Mouse (Mus musculus): Measurements from ENCODE around the gene Hist1h1c. TPM values are rescaled to one million over a fixed set of nuclear protein-coding genes. Genes with fewer than 3 reads are reported as not detected.
A peak's percentile ranks its signal among the peaks of the same experiment; 100 is the strongest.

Gene Hist1h1c
- polyA plus RNA-seq, 1 experiment from 2014 or later: 32.3 TPM

GRCm38 (mm10) chr13:23740256-23740840, 1.7 kb downstream of the Hist1h1c start:
- H3K4me3 ChIP-seq (ENCODE audit: low read depth, low read length): peak overlapping the region; percentile 63
- peak overlapping the region; percentile 100 for H3K27ac ChIP-seq (ENCODE audit: low read depth)
- TF ChIP-seq CTCF (IDR thresholded peaks at IDR 0.05; ENCODE audit: low read depth): no peak
- H3K27me3 ChIP-seq (ENCODE audit: insufficient read depth, low read length): no peaks in the 10 kb centered on the region
- WGBS: 19% methylated on average over 13 of the region's 13 CpGs
- DNase-seq (peak; percentile 48), ATAC-seq (ENCODE audit: insufficient read depth) (no peak)
- no peaks in the 10 kb centered on the region for H3K36me3 ChIP-seq (ENCODE audit: insufficient read depth)
- H3K4me2 ChIP-seq: peak overlapping the region; percentile 90
- 0 out of 2 replicates have a peak, but pooled peaks cover 5% of the 10 kb centered on the region for H3K4me1 ChIP-seq (ENCODE audit: insufficient read depth)
- H3K9ac ChIP-seq: peak overlapping the region; percentile 94
- no peaks in the 10 kb centered on the region for H3K9me3 ChIP-seq (ENCODE audit: low read depth, low read length)

GRCm38 (mm10) chr13:23740910-23741309, 2.3 kb downstream of the Hist1h1c start:
- 0 out of 2 replicates have a peak, but pooled peaks cover 5% of the 10 kb centered on the region for H3K4me1 ChIP-seq (ENCODE audit: insufficient read depth)
- no peak for TF ChIP-seq CTCF (IDR thresholded peaks at IDR 0.05; ENCODE audit: low read depth)
- H3K36me3 ChIP-seq (ENCODE audit: insufficient read depth): no peaks in the 10 kb centered on the region
- ATAC-seq (ENCODE audit: insufficient read depth): no peak
- H3K4me3 ChIP-seq (ENCODE audit: low read depth, low read length): peak overlapping the region; percentile 63; the same call in 1 of the 2 replicates
- peak; percentile 26 for DNase-seq
- no peaks in the 10 kb centered on the region for H3K27me3 ChIP-seq (ENCODE audit: insufficient read depth, low read length)
- WGBS: 45% methylated on average over 5 of the region's 5 CpGs
- H3K9ac ChIP-seq: peak overlapping the region; percentile 94
- H3K4me2 ChIP-seq: peak overlapping the region; percentile 90
- no peaks in the 10 kb centered on the region for H3K9me3 ChIP-seq (ENCODE audit: low read depth, low read length)
- H3K27ac ChIP-seq (ENCODE audit: low read depth): peak overlapping the region; percentile 100

- Histone ChIP-seq H3K4me1 (ENCODE audit: insufficient read depth) (0 out of 2 replicates have a peak, but pooled peaks cover 5% of the 10 kb centered on the region), H3K36me3 (ENCODE audit: insufficient read depth) (no peaks in the 10 kb centered on the region), H3K4me3 (ENCODE audit: low read depth, low read length) (no peak overlapping the region), H3K27me3 (ENCODE audit: insufficient read depth, low read length) (no peaks in the 10 kb centered on the region), H3K9me3 (ENCODE audit: low read depth, low read length) (no peaks in the 10 kb centered on the region), H3K27ac (ENCODE audit: low read depth) (no peak overlapping the region), H3K4me2 (no peak overlapping the region), H3K9ac (no peak overlapping the region)
- ATAC-seq (ENCODE audit: insufficient read depth) (no peak), DNase-seq (no peak)
- no peak for TF ChIP-seq CTCF (IDR thresholded peaks at IDR 0.05; ENCODE audit: low read depth)
Observed at GRCm38 (mm10) chr13:23742007-23742406, 3.4 kb downstream of the Hist1h1c start.

GRCm38 (mm10) chr13:23743215-23743614, 4.6 kb downstream of the Hist1h1c start:
- no peak for TF ChIP-seq CTCF (IDR thresholded peaks at IDR 0.05; ENCODE audit: low read depth)
- Histone ChIP-seq H3K9ac (no peak overlapping the region), H3K4me2 (0 out of 2 replicates have a peak overlapping the region, but pooled peaks have one; percentile 15), H3K9me3 (ENCODE audit: low read depth, low read length) (no peaks in the 10 kb centered on the region), H3K4me1 (ENCODE audit: insufficient read depth) (peaks cover 10% of the 10 kb centered on the region), H3K36me3 (ENCODE audit: insufficient read depth) (no peaks in the 10 kb centered on the region), H3K4me3 (ENCODE audit: low read depth, low read length) (no peak overlapping the region), H3K27me3 (ENCODE audit: insufficient read depth, low read length) (no peaks in the 10 kb centered on the region), H3K27ac (ENCODE audit: low read depth) (peak overlapping the region; percentile 46)
- no peak for ATAC-seq (ENCODE audit: insufficient read depth)
- peak; percentile 27 for DNase-seq
- WGBS: 76% methylated on average over 5 of the region's 5 CpGs

GRCm38 (mm10) chr13:23743963-23744362, 5.4 kb downstream of the Hist1h1c start:
- ATAC-seq (ENCODE audit: insufficient read depth) (no peak), DNase-seq (peak; percentile 57)
- no peak for TF ChIP-seq CTCF (IDR thresholded peaks at IDR 0.05; ENCODE audit: low read depth)
- no peaks in the 10 kb centered on the region for H3K27me3 ChIP-seq (ENCODE audit: insufficient read depth, low read length)
- peak overlapping the region; percentile 67 for H3K9ac ChIP-seq
- H3K9me3 ChIP-seq (ENCODE audit: low read depth, low read length): no peaks in the 10 kb centered on the region
- peak overlapping the region; percentile 100 for H3K27ac ChIP-seq (ENCODE audit: low read depth)
- H3K4me3 ChIP-seq (ENCODE audit: low read depth, low read length): peak overlapping the region; percentile 45
- H3K4me1 ChIP-seq (ENCODE audit: insufficient read depth): peaks cover 13% of the 10 kb centered on the region
- H3K4me2 ChIP-seq: peak overlapping the region; percentile 91
- WGBS: 28% methylated on average over 4 of the region's 4 CpGs
- no peaks in the 10 kb centered on the region for H3K36me3 ChIP-seq (ENCODE audit: insufficient read depth)

- DNase-seq (peak; percentile 59), ATAC-seq (ENCODE audit: insufficient read depth) (no peak)
- Histone ChIP-seq H3K4me3 (ENCODE audit: low read depth, low read length) (peak overlapping the region; percentile 45), H3K4me1 (ENCODE audit: insufficient read depth) (peaks cover 13% of the 10 kb centered on the region), H3K27ac (ENCODE audit: low read depth) (peak overlapping the region; percentile 100), H3K36me3 (ENCODE audit: insufficient read depth) (no peaks in the 10 kb centered on the region), H3K4me2 (peak overlapping the region; percentile 91), H3K27me3 (ENCODE audit: insufficient read depth, low read length) (no peaks in the 10 kb centered on the region), H3K9ac (peak overlapping the region; percentile 67), H3K9me3 (ENCODE audit: low read depth, low read length) (no peaks in the 10 kb centered on the region)
- WGBS: 1% methylated on average over 17 of the region's 36 CpGs
- TF ChIP-seq CTCF (IDR thresholded peaks at IDR 0.05; ENCODE audit: low read depth): no peak
Observed at GRCm38 (mm10) chr13:23744421-23745380, 6.1 kb downstream of the Hist1h1c start.
